In the genomic region with DNA sequence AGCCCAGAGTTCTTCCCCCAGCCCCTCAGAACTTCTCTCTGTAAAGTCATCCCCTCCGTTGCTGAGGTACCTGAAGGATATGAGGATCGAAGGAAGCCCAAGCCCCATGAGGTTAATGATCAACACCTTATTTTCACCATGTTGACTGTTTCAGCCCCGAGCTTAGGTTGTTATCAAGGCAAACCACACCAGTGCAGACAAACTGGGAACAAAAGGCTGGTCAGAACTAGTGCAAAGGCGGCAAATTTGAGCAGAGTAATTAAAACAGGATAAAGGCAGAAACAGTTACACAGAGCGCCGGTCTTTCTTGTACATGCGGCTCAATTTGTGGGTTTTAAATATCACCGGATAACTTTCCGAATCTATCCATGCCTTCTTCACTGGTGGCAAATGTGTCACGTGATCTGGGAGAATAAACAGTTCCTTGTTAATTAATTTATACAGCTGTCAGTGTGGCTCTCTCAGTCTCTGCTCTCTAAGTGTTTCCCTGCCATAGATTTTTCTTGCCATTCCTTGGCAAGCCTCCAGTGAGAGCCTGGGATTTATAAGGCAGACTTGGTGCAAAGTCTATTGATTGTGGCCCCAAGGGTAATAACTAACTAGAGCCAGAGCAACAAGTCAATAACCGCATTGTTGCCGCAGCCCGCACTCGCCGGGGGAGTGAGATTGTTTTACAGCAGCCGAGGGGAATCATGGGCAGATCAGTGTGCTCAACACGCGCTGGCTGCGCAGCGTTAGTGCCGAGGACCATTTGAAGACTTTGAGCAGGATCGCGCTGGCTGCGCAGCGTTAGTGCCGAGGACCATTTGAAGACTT, we compare ENCODE assay signal across 8 mouse cellular contexts.
DNase-seq lines count a peak whose midpoint lies in the region; ATAC-seq and TF ChIP-seq lines count a peak whose summit lies in the region.

No protein-coding gene starts in this region.

- H3K9ac ChIP-seq in embryonic facial prominence, embryonic 12.5 days: no peak overlapping the region
- no peak overlapping the region for H3K9ac ChIP-seq in liver, embryonic 16.5 days (ENCODE audit: low read depth, low read length)

- no peaks in the 10 kb centered on the region; the same call in 1 of the 2 replicates for H3K27me3 ChIP-seq in embryonic facial prominence, embryonic 12.5 days
- no peaks in the 10 kb centered on the region for H3K27me3 ChIP-seq in liver, embryonic 16.5 days (ENCODE audit: control insufficient read depth, insufficient read depth, low read depth, low read length)

- DNase-seq in layer of hippocampus, adult 9-10 months (ENCODE audit: low spot score): peak; percentile 15
- DNase-seq in layer of hippocampus, adult 2 months (ENCODE audit: low spot score in 2 of 2): no peak
- DNase-seq in kidney, adult 18-20 months: peak; percentile 70
- no peak for DNase-seq in frontal cortex, postnatal 25 days (ENCODE audit: low spot score in 2 of 2)
- no peak for DNase-seq in heart, postnatal 36 days

- H3K27ac ChIP-seq in layer of hippocampus, adult 2 months: no peak overlapping the region
- peak overlapping the region; percentile 74 for H3K27ac ChIP-seq in embryonic facial prominence, embryonic 12.5 days
- H3K27ac ChIP-seq in liver, embryonic 16.5 days (ENCODE audit: low read length): peak overlapping the region; percentile 3

- no peak overlapping the region for H3K4me3 ChIP-seq in layer of hippocampus, adult 2 months
- no peak overlapping the region for H3K4me3 ChIP-seq in embryonic facial prominence, embryonic 12.5 days
- H3K4me3 ChIP-seq in liver, embryonic 16.5 days (ENCODE audit: low read depth, low read length): no peak overlapping the region

- H3K4me1 ChIP-seq in embryonic facial prominence, embryonic 12.5 days: peaks cover 61% of the 10 kb centered on the region
- H3K4me1 ChIP-seq in liver, embryonic 16.5 days (ENCODE audit: control insufficient read depth, low read depth, low read length): peaks cover 13% of the 10 kb centered on the region

- H3K9me3 ChIP-seq in embryonic facial prominence, embryonic 12.5 days: no peaks in the 10 kb centered on the region
- H3K9me3 ChIP-seq in liver, embryonic 16.5 days (replicated peaks; ENCODE audit: control insufficient read depth, low read length): no peaks in the 10 kb centered on the region

- peak overlapping the region; percentile 19 for H3K4me2 ChIP-seq in embryonic facial prominence, embryonic 12.5 days (replicated peaks)
- no peak overlapping the region for H3K4me2 ChIP-seq in liver, embryonic 16.5 days (ENCODE audit: low read depth, low read length)

- ATAC-seq in embryonic facial prominence, embryonic 12.5 days (ENCODE audit: insufficient number of reproducible peaks, insufficient read depth, low FRiP score, low TSS enrichment): peak; percentile 53; the same call in 1 of the 2 replicates
- ATAC-seq in liver, embryonic 16.5 days (ENCODE audit: low read depth): peak; percentile 59
- ATAC-seq in CD4-positive, CD25-positive, alpha-beta regulatory T cell, adult 4 months: no peak

- intact Hi-C loops in heart, postnatal 36 days (cut with DNase I): no loop called here

- no peaks in the 10 kb centered on the region for H3K36me3 ChIP-seq in embryonic facial prominence, embryonic 12.5 days
- H3K36me3 ChIP-seq in liver, embryonic 16.5 days (ENCODE audit: control insufficient read depth, insufficient read depth): no peaks in the 10 kb centered on the region

- 26% methylated on average over 26 of the region's 26 CpGs for WGBS in embryonic facial prominence, embryonic 12.5 days
- 67% methylated on average over 26 of the region's 26 CpGs for WGBS in liver, embryonic 16.5 days (ENCODE audit: insufficient replicate concordance)

- TF ChIP-seq CTCF in layer of hippocampus, adult 2 months (conservative IDR thresholded peaks at IDR 0.05): no peak

Comparison
In these comparisons a context has a peak if more than half of its experiments do, and no peak if none do; other contexts are left out.
1. DNase-seq: peak in layer of hippocampus, adult 9-10 months (single experiment) and kidney, adult 18-20 months (single experiment); none in layer of hippocampus, adult 2 months (0 of 2), frontal cortex, postnatal 25 days (0 of 2) and heart, postnatal 36 days (0 of 2).